Mouse (Mus musculus) frontal cortex, adult (tissue): ENCODE data around the gene Fuca1.

Experiments
- ATAC-seq: cut with Nextera tagmentation; 2 replicates; pipeline ENCODE4 v1.9.2; 2017; ENCODE audit warnings: mild to moderate bottlenecking, moderate library complexity, mixed read lengths; ENCODE audit not compliant: low TSS enrichment

The Fuca1 gene

GRCm38 (mm10) chr4:135889146-135889883 lies 31.2 kb upstream of the Fuca1 start:
- no peak for ATAC-seq

- peak; percentile 88 for ATAC-seq
Measured at GRCm38 (mm10) chr4:135889884-135890283, 30.7 kb upstream of the Fuca1 start.

GRCm38 (mm10) chr4:135891539-135891938 lies 29.0 kb upstream of the Fuca1 start:
- ATAC-seq: no peak

- no peak for ATAC-seq
Measured at GRCm38 (mm10) chr4:135892884-135893283, 27.7 kb upstream of the Fuca1 start.

- ATAC-seq: no peak
Measured at GRCm38 (mm10) chr4:135895071-135895571, 25.4 kb upstream of the Fuca1 start, which contains the start of gene Cnr2. TSS of gene Cnr2 (plus strand) at chr4:135895394.

GRCm38 (mm10) chr4:135896157-135896556 lies 24.4 kb upstream of the Fuca1 start:
- no peak for ATAC-seq

GRCm38 (mm10) chr4:135898380-135899049 lies 22.0 kb upstream of the Fuca1 start:
- ATAC-seq: no peak

GRCm38 (mm10) chr4:135899050-135899448 lies 21.5 kb upstream of the Fuca1 start:
- no peak for ATAC-seq

- ATAC-seq: no peak
Measured at GRCm38 (mm10) chr4:135900008-135900407, 20.5 kb upstream of the Fuca1 start.

GRCm38 (mm10) chr4:135902606-135903242 lies 17.8 kb upstream of the Fuca1 start:
- no peak for ATAC-seq

GRCm38 (mm10) chr4:135904810-135905209 lies 15.7 kb upstream of the Fuca1 start:
- no peak for ATAC-seq

GRCm38 (mm10) chr4:135906633-135907032 lies 13.9 kb upstream of the Fuca1 start:
- ATAC-seq: no peak

- no peak for ATAC-seq
Measured at GRCm38 (mm10) chr4:135909326-135910066, 11.0 kb upstream of the Fuca1 start.

GRCm38 (mm10) chr4:135911531-135911930 lies 9.0 kb upstream of the Fuca1 start:
- ATAC-seq: no peak

GRCm38 (mm10) chr4:135912164-135912563 lies 8.4 kb upstream of the Fuca1 start:
- no peak for ATAC-seq

GRCm38 (mm10) chr4:135912835-135913234 lies 7.7 kb upstream of the Fuca1 start:
- no peak for ATAC-seq

- no peak for ATAC-seq
Measured at GRCm38 (mm10) chr4:135913433-135913832, 7.1 kb upstream of the Fuca1 start.

GRCm38 (mm10) chr4:135918635-135919279 lies 1.8 kb upstream of the Fuca1 start:
- no peak for ATAC-seq

- no peak for ATAC-seq
Measured at GRCm38 (mm10) chr4:135919280-135919639, 1.3 kb upstream of the Fuca1 start.

GRCm38 (mm10) chr4:135921257-135922120 lies 954 bp downstream of the Fuca1 start:
- no peak for ATAC-seq
